Mouse (Mus musculus): ENCODE results near the gene Vmn2r50. TPM values are rescaled to one million over a fixed set of nuclear protein-coding genes. Genes with fewer than 3 reads are reported as not detected.

Vmn2r50 gene
- not detected for polyA plus RNA-seq (2017; shearing (Covaris generic))

GRCm38 (mm10) chr7:10053196-10053595 lies at the start of gene Vmn2r50:
Vmn2r50 (minus strand) TSS chr7:10053296.

GRCm38 (mm10) chr7:9992157-9992556 lies 60.9 kb downstream of the Vmn2r50 start, which contains the start of gene Vmn2r49:
Vmn2r49 (minus strand) TSS chr7:9992257.

Other genes starting within 250 kb of the Vmn2r50 start
- not detected for gene Vmn2r47, start 212.0 kb downstream of the Vmn2r50 start, polyA plus RNA-seq (2017; shearing (Covaris generic))
- gene Vmn2r48, start 99.7 kb downstream of the Vmn2r50 start, polyA plus RNA-seq (2017; shearing (Covaris generic)): not detected
- gene Vmn2r49, start 61.0 kb downstream of the Vmn2r50 start, polyA plus RNA-seq (2017; shearing (Covaris generic)): not detected
- gene Vmn2r51, start 52.4 kb upstream of the Vmn2r50 start, polyA plus RNA-seq (2017; shearing (Covaris generic)): not detected
- 0.10 TPM for gene Vmn2r52, start 123.3 kb upstream of the Vmn2r50 start, polyA plus RNA-seq (2017; shearing (Covaris generic))
- not detected for gene Vmn1r66, start 224.7 kb upstream of the Vmn2r50 start, polyA plus RNA-seq (2017; shearing (Covaris generic))